Mouse (Mus musculus) C2C12 (cell line): ENCODE measurements around the gene Rap1gap2.

Experiments used
- CEBPB ChIP-seq: IDR thresholded peaks from one replicate; pipeline ENCODE4 v1.6.1; 2011; ENCODE audit warnings: low read depth, mild to moderate bottlenecking, control low read depth, moderate library complexity
- CTCF ChIP-seq: IDR thresholded peaks from one replicate; pipeline ENCODE4 v1.5.1; 2011; ENCODE audit not compliant: control insufficient read depth, insufficient read depth, insufficient read length
- MAX ChIP-seq: IDR thresholded peaks from one replicate; pipeline ENCODE4 v1.6.1; 2011; ENCODE audit warnings: mild to moderate bottlenecking, control low read depth
- MYOG ChIP-seq: IDR thresholded peaks from one replicate; pipeline ENCODE4 v1.6.1; 2011; ENCODE audit not compliant: control insufficient read depth, insufficient read length; ENCODE audit errors: extremely low read depth

GRCm38 (mm10) chr11:74610545-74611176, at the start of gene Rap1gap2:
- TF ChIP-seq CTCF (no peak), MYOG (no peak), MAX (no peak), CEBPB (no peak)
